Mouse (Mus musculus): ENCODE measurements around the gene Ufsp1. TPM values are rescaled to one million over a fixed set of nuclear protein-coding genes. Genes with fewer than 3 reads are reported as not detected.

Ufsp1 gene
- 11.0 and 11.4 TPM in 2 replicates for polyA plus RNA-seq (2015; fragmentation: Nextera tagmentation; extraction: Ambion mirVana)

GRCm38 (mm10) chr5:137293839-137294743 lies at the start of gene Ufsp1:
TSS of gene Ufsp1 (plus strand) at chr5:137294629.
- Histone ChIP-seq H3K9ac (ENCODE audit: low read length) (peak within 1 kb of the TSS; percentile 76), H3K27me3 (ENCODE audit: control insufficient read depth, insufficient read depth, low read length) (no peaks in the 10 kb centered on the region), H3K9me3 (ENCODE audit: control insufficient read depth, low read length) (no peaks in the 10 kb centered on the region), H3K36me3 (ENCODE audit: control insufficient read depth, insufficient read depth, low read length) (peaks cover 27% of the 10 kb centered on the region), H3K4me2 (replicated peaks; ENCODE audit: low read depth) (peak within 1 kb of the TSS; percentile 98), H3K4me3 (ENCODE audit: low read depth, low read length) (peak within 1 kb of the TSS; percentile 51), H3K4me1 (replicated peaks; ENCODE audit: control insufficient read depth, insufficient read depth) (peaks cover 7% of the 10 kb centered on the region), H3K27ac (replicated peaks) (peak within 1 kb of the TSS; percentile 95)
- under 1% methylated on average over 52 of the region's 52 CpGs for WGBS
- peak; percentile 95 for DNase-seq (ENCODE audit: low spot score)
- ATAC-seq (ENCODE audit: low FRiP score, low TSS enrichment) = peak; percentile 93
- TF ChIP-seq CTCF (IDR thresholded peaks at IDR 0.05; ENCODE audit: low read depth) = peak; percentile 36
- TF ChIP-seq EP300 (optimal IDR thresholded peaks at IDR 0.05) = peak; percentile 80

GRCm38 (mm10) chr5:137263897-137264720 lies 30.3 kb upstream of the Ufsp1 start:
- TF ChIP-seq EP300 (optimal IDR thresholded peaks at IDR 0.05) (no peak), CTCF (IDR thresholded peaks at IDR 0.05; ENCODE audit: low read depth) (no peak)
- no peak overlapping the region for H3K4me3 ChIP-seq (ENCODE audit: low read depth, low read length)
- DNase-seq (ENCODE audit: low spot score) = no peak
- H3K36me3 ChIP-seq (ENCODE audit: control insufficient read depth, insufficient read depth, low read length) = no peaks in the 10 kb centered on the region
- no peak overlapping the region for H3K27ac ChIP-seq (replicated peaks)
- ATAC-seq (ENCODE audit: low FRiP score, low TSS enrichment) = no peak
- H3K27me3 ChIP-seq (ENCODE audit: control insufficient read depth, insufficient read depth, low read length) = no peaks in the 10 kb centered on the region
- no peak overlapping the region for H3K9ac ChIP-seq (ENCODE audit: low read length)
- H3K9me3 ChIP-seq (ENCODE audit: control insufficient read depth, low read length) = no peaks in the 10 kb centered on the region
- H3K4me2 ChIP-seq (replicated peaks; ENCODE audit: low read depth) = no peak overlapping the region
- H3K4me1 ChIP-seq (replicated peaks; ENCODE audit: control insufficient read depth, insufficient read depth) = no peaks in the 10 kb centered on the region
- 69% methylated on average over 14 of the region's 14 CpGs for WGBS

DNA sequence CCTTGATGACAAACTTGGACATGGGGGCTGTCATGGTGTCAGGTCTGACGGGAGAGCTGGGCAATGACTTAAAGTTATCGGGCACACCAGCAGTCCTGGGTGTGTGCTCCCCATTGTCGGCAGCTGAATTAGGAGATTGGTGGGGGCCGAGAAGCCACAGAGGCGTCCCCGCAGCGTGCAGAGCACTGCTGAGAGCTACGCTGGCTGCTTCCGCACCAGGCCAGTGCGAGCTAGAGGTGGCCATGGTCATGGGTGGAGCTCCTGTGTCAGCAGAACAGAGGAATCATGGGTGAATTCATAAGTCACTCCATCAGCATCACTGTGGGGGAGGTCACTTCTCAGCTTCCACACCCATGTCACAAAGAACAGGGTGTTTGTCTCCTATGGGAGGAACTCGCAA lies 29.6 kb upstream of the Ufsp1 start:
- ATAC-seq (ENCODE audit: low FRiP score, low TSS enrichment) (no peak), DNase-seq (ENCODE audit: low spot score) (no peak)
- Histone ChIP-seq H3K9me3 (ENCODE audit: control insufficient read depth, low read length) (no peaks in the 10 kb centered on the region), H3K36me3 (ENCODE audit: control insufficient read depth, insufficient read depth, low read length) (no peaks in the 10 kb centered on the region), H3K4me2 (replicated peaks; ENCODE audit: low read depth) (no peak overlapping the region), H3K4me1 (replicated peaks; ENCODE audit: control insufficient read depth, insufficient read depth) (no peaks in the 10 kb centered on the region), H3K27ac (replicated peaks) (no peak overlapping the region), H3K9ac (ENCODE audit: low read length) (no peak overlapping the region), H3K27me3 (ENCODE audit: control insufficient read depth, insufficient read depth, low read length) (no peaks in the 10 kb centered on the region), H3K4me3 (ENCODE audit: low read depth, low read length) (no peak overlapping the region)
- 84% methylated on average over 11 of the region's 11 CpGs for WGBS
- TF ChIP-seq CTCF (IDR thresholded peaks at IDR 0.05; ENCODE audit: low read depth) = no peak
- TF ChIP-seq EP300 (optimal IDR thresholded peaks at IDR 0.05) = no peak

GRCm38 (mm10) chr5:137268131-137268910 lies 26.1 kb upstream of the Ufsp1 start:
- H3K4me3 ChIP-seq (ENCODE audit: low read depth, low read length) = no peak overlapping the region
- no peaks in the 10 kb centered on the region for H3K4me1 ChIP-seq (replicated peaks; ENCODE audit: control insufficient read depth, insufficient read depth)
- peak; percentile 45; the same call in 1 of the 2 replicates for ATAC-seq (ENCODE audit: low FRiP score, low TSS enrichment)
- H3K27ac ChIP-seq (replicated peaks) = no peak overlapping the region
- H3K4me2 ChIP-seq (replicated peaks; ENCODE audit: low read depth) = 0 out of 2 replicates have a peak overlapping the region, but pooled peaks have one; percentile 25
- peaks cover 2% of the 10 kb centered on the region; the same call in 1 of the 2 replicates for H3K9me3 ChIP-seq (ENCODE audit: control insufficient read depth, low read length)
- DNase-seq (ENCODE audit: low spot score) = no peak
- 31% methylated on average over 18 of the region's 18 CpGs for WGBS
- H3K36me3 ChIP-seq (ENCODE audit: control insufficient read depth, insufficient read depth, low read length) = no peaks in the 10 kb centered on the region
- TF ChIP-seq EP300 (optimal IDR thresholded peaks at IDR 0.05) (no peak), CTCF (IDR thresholded peaks at IDR 0.05; ENCODE audit: low read depth) (no peak)
- H3K9ac ChIP-seq (ENCODE audit: low read length) = no peak overlapping the region
- H3K27me3 ChIP-seq (ENCODE audit: control insufficient read depth, insufficient read depth, low read length) = no peaks in the 10 kb centered on the region
